Mouse (Mus musculus) midbrain, embryonic 15.5 days (tissue): ENCODE measurements around the gene Glyat. TPM values are rescaled to one million over a fixed set of nuclear protein-coding genes. Genes with fewer than 3 reads are reported as not detected.

Source experiments
- ATAC-seq: fragments of 200-750 bp; cut with Nextera tagmentation; replicated peaks from 2 replicates; pipeline ENCODE4 v1.8.0; 2017; ENCODE audit warnings: moderate TSS enrichment
- H3K27ac ChIP-seq: fragments of 300-500 bp; sonication (generic); 2 replicates; pipeline ENCODE4 v1.5.1; 2015; ENCODE audit warnings: mild to moderate bottlenecking, inconsistent platforms
- H3K27me3 ChIP-seq: fragments of 300-500 bp; sonication (generic); replicated peaks from 2 replicates; pipeline ENCODE4 v1.6.1; 2015; ENCODE audit warnings: inconsistent platforms
- H3K36me3 ChIP-seq: fragments of 300-500 bp; sonication (generic); replicated peaks from 2 replicates; pipeline ENCODE4 v1.6.1; 2015; ENCODE audit warnings: inconsistent platforms
- H3K4me1 ChIP-seq: fragments of 300-500 bp; sonication (generic); 2 replicates; pipeline ENCODE4 v1.6.1; 2015; ENCODE audit warnings: inconsistent platforms
- H3K4me2 ChIP-seq: fragments of 300-500 bp; sonication (generic); 2 replicates; pipeline ENCODE4 v1.6.1; 2015; ENCODE audit warnings: inconsistent platforms, mild to moderate bottlenecking, moderate library complexity
- H3K4me3 ChIP-seq: fragments of 300-500 bp; sonication (generic); 2 replicates; pipeline ENCODE4 v1.5.1; 2015; ENCODE audit warnings: mild to moderate bottlenecking, inconsistent platforms
- H3K9ac ChIP-seq: fragments of 300-500 bp; sonication (generic); 2 replicates; pipeline ENCODE4 v1.6.1; 2015; ENCODE audit warnings: mild to moderate bottlenecking, inconsistent platforms
- H3K9me3 ChIP-seq: fragments of 300-500 bp; sonication (generic); 2 replicates; pipeline ENCODE4 v1.6.1; 2016; ENCODE audit warnings: inconsistent platforms
- WGBS: fragments of 180-500 bp; shearing (Covaris S2); methylation state at CpG from one replicate; pipeline ENCODE4 v1.1.7; 2015; ENCODE audit warnings: mixed read lengths; 5-methylcytosine and 5-hydroxymethylcytosine counted together
- polyA plus RNA-seq: library from polyadenylated mRNA; unstranded; fragments of >200 nt; fragmentation: Nextera tagmentation; extraction: Ambion mirVana; gene quantifications from 2 replicates; pipeline ENCODE4 v1.2.1, GENCODE M21; 2015

Gene Glyat
- not detected in 2 replicates for polyA plus RNA-seq

DNA sequence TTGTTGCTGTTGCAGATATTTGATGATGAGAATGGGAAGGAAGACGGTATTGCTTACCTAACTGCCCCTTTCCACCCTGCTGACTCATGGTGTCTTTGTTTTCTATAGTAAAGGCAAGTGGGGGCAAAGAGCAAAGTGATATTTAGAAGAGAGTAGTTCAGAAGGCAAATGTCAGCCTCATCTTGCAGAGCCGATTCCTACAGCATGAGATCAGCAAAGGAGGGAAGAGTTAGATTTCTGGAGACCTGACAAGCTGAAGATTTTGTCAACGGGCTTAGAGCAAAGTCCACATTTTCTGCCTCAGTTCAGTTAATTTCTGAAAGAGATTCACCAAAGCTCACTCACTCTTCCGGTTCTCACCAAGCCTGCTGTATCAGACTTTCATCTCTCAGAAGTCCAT is at the start of gene Glyat:
TSS of gene Glyat (plus strand) at position 133 of the 400 bp plus-strand sequence.
- H3K27ac ChIP-seq: no peak within 1 kb of the TSS
- no peak within 1 kb of the TSS for H3K9ac ChIP-seq
- H3K4me3 ChIP-seq: no peak within 1 kb of the TSS
- ATAC-seq: no peak
- H3K4me2 ChIP-seq: no peak within 1 kb of the TSS
- no peaks in the 10 kb centered on the region for H3K27me3 ChIP-seq
- 77% methylated on average over 4 of the region's 4 CpGs for WGBS
- no peaks in the 10 kb centered on the region for H3K36me3 ChIP-seq
- no peaks in the 10 kb centered on the region for H3K4me1 ChIP-seq
- no peaks in the 10 kb centered on the region for H3K9me3 ChIP-seq

DNA sequence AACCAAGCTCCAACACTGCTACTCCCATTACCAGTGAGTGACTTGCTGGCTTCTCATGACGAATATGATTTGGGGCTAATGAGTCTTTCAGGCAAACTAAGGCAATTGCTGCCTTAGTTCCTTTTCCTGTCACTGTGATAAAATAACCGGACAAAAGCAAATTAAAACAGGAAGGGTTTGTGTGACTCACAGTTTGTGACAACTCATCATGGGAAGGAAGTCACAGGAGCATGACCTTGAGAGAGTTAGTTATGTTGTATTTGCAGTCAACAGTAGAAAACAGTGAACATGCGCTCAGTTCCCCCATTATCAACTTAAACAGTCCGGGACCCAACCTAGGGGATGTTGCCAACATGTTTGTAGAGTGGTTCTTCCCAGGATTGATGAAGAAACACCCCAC is 47.8 kb upstream of the Glyat start:
- Histone ChIP-seq H3K4me1 (no peaks in the 10 kb centered on the region), H3K9ac (no peak overlapping the region), H3K27me3 (no peaks in the 10 kb centered on the region), H3K4me3 (no peak overlapping the region), H3K4me2 (no peak overlapping the region), H3K27ac (no peak overlapping the region), H3K36me3 (no peaks in the 10 kb centered on the region), H3K9me3 (no peaks in the 10 kb centered on the region)
- ATAC-seq: no peak
- 89% methylated on average over 4 of the region's 4 CpGs for WGBS

DNA sequence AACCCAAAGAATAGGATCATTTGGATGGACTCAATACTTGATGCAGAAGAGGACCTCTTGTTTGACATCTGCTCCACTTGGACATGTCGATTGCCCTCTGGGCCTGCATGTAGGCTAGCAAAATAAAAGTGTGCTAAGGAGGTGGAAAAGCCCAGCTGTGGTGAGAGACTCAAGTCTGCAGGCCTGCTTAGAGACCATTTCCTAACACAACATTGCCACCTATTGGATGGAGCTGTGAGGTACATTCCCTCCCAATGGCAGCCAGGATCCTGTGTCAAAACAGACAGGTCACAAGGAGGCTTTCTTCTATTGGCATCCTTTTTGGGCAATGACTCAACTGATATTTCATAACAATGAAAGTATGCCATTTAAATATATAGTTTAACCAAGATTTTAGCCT is 41.2 kb upstream of the Glyat start:
- no peak overlapping the region for H3K4me3 ChIP-seq
- 0 out of 2 replicates have a peak, but pooled peaks have one; percentile 18 for ATAC-seq
- no peaks in the 10 kb centered on the region for H3K27me3 ChIP-seq
- H3K4me1 ChIP-seq: peaks cover 9% of the 10 kb centered on the region
- H3K9me3 ChIP-seq: no peaks in the 10 kb centered on the region
- H3K4me2 ChIP-seq: no peak overlapping the region
- H3K36me3 ChIP-seq: no peaks in the 10 kb centered on the region
- WGBS: 7% methylated on average over 1 of the region's 1 CpGs
- H3K27ac ChIP-seq: no peak overlapping the region
- no peak overlapping the region for H3K9ac ChIP-seq

DNA sequence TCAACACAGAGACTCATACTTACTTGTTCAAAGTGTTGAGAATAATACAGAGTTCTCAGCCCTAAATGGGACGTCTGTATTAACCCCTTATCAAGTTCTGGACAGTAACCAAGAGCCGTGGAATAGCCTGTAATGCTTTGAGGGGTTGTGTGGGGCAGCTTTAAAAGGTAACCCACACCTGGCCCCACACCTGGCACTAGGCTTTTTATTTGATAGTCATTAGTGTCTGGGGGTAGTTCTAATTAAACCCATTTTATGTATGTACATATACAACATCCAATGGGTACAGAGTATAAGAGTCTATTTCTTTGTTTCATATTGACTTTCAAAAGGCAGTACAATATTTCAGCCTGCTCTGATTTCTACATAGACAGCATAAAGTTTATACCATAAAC is 38.0 kb upstream of the Glyat start:
- Histone ChIP-seq H3K36me3 (no peaks in the 10 kb centered on the region), H3K4me2 (peak overlapping the region; percentile 87), H3K4me3 (peak overlapping the region; percentile 84), H3K27ac (peak overlapping the region; percentile 89), H3K27me3 (no peaks in the 10 kb centered on the region), H3K9ac (peak overlapping the region; percentile 84; the same call in 1 of the 2 replicates), H3K9me3 (no peaks in the 10 kb centered on the region), H3K4me1 (peaks cover 16% of the 10 kb centered on the region)
- WGBS: 50% methylated on average over 2 of the region's 2 CpGs
- ATAC-seq: no peak

DNA sequence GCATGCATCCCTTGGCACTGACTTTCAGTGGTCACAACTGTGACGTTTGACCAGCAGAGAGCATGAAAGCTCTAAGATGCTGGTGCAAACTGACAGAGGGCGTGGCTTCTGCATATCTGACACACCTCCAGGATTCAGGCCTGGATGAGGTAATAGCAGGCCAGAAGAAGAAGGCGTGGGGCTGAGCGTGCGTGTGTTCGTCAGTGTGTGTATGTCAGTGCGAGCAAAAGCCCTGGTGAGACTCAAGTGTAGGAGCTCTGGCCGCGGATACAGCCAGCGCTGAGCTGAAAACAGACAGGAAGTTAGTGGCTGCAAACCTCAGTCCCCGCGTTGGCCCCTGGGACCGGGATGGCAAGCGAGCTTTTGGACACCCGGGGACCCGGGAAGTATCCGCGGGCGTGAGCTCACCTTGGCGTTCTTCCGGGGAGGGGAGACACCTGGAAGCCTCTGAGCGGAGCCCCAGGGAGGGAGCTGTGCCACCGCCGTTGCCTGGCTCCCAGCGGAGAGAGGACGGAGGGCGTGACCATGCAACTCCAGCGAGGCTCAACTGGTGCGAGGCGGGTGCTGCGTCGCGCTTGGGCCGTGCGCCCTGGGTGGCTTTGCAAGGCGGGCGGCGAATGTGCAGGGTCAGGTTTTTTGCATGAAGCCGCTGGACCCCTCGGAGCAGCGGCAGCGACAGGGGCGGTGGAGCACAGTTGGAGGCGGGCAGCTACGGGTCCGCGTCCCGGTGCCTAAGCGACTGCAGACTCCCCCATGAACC is 37.4 kb upstream of the Glyat start:
- H3K9ac ChIP-seq: peak overlapping the region; percentile 84
- peak overlapping the region; percentile 84 for H3K4me3 ChIP-seq
- H3K36me3 ChIP-seq: no peaks in the 10 kb centered on the region
- WGBS: under 1% methylated on average over 49 of the region's 49 CpGs
- peak; percentile 98 for ATAC-seq
- no peaks in the 10 kb centered on the region for H3K9me3 ChIP-seq
- peak overlapping the region; percentile 87 for H3K4me2 ChIP-seq
- no peaks in the 10 kb centered on the region for H3K27me3 ChIP-seq
- peaks cover 16% of the 10 kb centered on the region for H3K4me1 ChIP-seq
- H3K27ac ChIP-seq: peak overlapping the region; percentile 89

DNA sequence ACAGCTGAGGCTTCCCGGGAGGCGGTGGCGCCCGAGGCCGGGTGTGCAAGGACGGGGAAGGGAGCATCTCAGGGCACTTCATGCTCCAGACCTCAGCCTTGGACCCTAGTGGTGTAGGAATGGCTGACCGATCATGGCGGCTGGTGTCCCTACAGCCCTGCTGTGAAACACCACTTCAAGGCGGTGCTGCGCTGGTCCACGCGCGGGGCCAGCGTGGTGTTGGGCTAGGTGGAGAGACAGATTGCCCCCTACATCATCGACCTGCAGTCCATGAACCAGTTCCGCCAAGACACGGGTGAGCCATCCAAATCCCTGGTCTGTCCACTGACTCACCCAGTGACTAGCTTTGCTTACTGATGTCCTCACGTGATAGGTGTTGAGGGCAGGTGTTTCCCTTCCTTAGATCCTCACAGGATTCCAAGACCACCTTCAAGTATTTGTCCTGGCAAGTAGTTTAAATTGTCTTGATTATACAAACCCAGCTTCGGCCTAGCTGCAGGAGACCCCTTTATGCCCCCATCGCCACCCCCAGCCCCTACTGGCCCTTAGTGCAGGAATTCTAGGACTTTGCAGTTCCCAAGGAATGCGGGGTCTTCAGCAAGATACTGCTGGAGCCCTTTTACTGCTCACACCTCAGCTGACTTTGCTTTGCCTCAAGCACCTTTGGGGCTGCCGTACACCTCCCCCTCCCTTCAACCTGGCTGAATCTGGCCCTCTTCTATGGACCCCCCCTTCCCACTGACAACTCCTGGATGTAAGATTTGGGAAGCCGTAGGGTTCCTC is 36.6 kb upstream of the Glyat start:
- H3K9me3 ChIP-seq: no peaks in the 10 kb centered on the region
- H3K9ac ChIP-seq: peak overlapping the region; percentile 84
- WGBS: 18% methylated on average over 23 of the region's 23 CpGs
- peak overlapping the region; percentile 84 for H3K4me3 ChIP-seq
- peak overlapping the region; percentile 89 for H3K27ac ChIP-seq
- H3K4me2 ChIP-seq: peak overlapping the region; percentile 87
- ATAC-seq: peak; percentile 81
- H3K36me3 ChIP-seq: no peaks in the 10 kb centered on the region
- H3K4me1 ChIP-seq: peaks cover 16% of the 10 kb centered on the region
- no peaks in the 10 kb centered on the region for H3K27me3 ChIP-seq

DNA sequence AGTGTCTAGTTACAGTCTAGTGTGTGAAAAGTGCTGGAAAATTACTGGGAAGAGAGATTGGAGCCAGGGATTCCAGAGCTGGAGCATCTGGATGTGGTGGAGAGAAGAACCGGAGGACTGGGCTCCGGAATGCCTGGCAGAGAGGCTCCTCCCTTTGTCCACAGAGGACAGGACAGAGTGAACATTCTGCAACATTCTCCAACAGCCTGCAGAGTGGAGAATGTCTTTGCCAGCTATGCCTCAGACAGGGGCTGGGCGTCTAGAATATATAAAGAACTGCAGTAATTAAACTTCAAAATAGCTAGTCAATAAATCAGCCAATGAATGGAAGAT is 36.1 kb upstream of the Glyat start:
- Histone ChIP-seq H3K36me3 (no peaks in the 10 kb centered on the region), H3K4me2 (peak overlapping the region; percentile 87), H3K4me1 (peaks cover 16% of the 10 kb centered on the region), H3K4me3 (peak overlapping the region; percentile 84), H3K27ac (peak overlapping the region; percentile 89; the same call in 1 of the 2 replicates), H3K9ac (peak overlapping the region; percentile 84; the same call in 1 of the 2 replicates), H3K27me3 (no peaks in the 10 kb centered on the region), H3K9me3 (no peaks in the 10 kb centered on the region)
- 62% methylated on average over 3 of the region's 3 CpGs for WGBS
- ATAC-seq: no peak

DNA sequence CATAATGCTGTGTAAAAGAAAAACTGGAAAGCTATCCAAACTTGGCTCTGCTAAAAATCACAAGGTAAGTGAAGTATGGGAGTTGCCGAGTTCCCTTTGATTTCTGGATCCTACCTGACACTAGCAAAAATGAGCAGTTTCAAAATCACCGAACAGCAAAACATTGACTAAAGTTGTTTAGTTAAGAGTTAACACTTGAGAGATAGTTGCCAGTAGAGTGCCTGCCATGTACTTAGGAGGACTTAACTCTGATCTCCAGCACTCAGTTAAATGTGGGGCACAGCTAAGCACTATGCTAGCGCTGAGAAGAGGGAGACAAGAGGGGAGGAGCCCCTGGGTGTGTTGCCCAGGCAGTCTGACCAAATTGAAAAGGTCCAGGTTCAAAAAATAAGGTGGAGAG is 34.4 kb upstream of the Glyat start:
- no peak for ATAC-seq
- no peaks in the 10 kb centered on the region for H3K36me3 ChIP-seq
- 69% methylated on average over 3 of the region's 3 CpGs for whole genome bisulfite sequencing
- H3K4me1 ChIP-seq: peaks cover 16% of the 10 kb centered on the region
- no peaks in the 10 kb centered on the region for H3K9me3 ChIP-seq
- H3K9ac ChIP-seq: no peak overlapping the region
- H3K27ac ChIP-seq: no peak overlapping the region
- H3K4me3 ChIP-seq: no peak overlapping the region
- H3K4me2 ChIP-seq: no peak overlapping the region
- H3K27me3 ChIP-seq: no peaks in the 10 kb centered on the region

DNA sequence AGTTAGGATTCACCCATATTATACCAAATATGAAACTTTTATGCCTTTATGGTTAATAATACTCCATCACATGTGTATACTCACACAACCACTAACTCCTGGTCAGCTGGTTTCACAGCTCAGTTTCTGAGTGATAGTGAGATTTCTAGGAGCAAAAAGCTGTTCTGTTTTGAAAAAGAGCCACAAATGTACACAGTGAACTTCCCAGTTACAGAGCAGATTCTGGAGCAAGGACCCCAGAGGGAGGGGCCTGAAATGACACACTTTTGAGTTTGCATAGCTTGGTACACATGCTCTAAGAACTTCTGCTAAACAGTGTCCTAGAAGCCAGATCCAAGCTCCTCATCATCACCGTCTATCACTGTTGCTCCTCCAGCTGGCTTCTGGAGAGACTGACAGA is 33.4 kb upstream of the Glyat start, which contains the start of gene Gm4952:
TSS of gene Gm4952 (plus strand) at position 301 of the 400 bp plus-strand sequence.
- H3K4me1 ChIP-seq: peaks cover 16% of the 10 kb centered on the region
- no peak within 1 kb of the TSS for H3K27ac ChIP-seq
- H3K9me3 ChIP-seq: no peaks in the 10 kb centered on the region
- H3K4me2 ChIP-seq: no peak within 1 kb of the TSS
- no peak for ATAC-seq
- no peaks in the 10 kb centered on the region for H3K27me3 ChIP-seq
- no peak within 1 kb of the TSS for H3K4me3 ChIP-seq
- WGBS: 73% methylated on average over 1 of the region's 1 CpGs
- H3K9ac ChIP-seq: no peak within 1 kb of the TSS
- H3K36me3 ChIP-seq: no peaks in the 10 kb centered on the region

DNA sequence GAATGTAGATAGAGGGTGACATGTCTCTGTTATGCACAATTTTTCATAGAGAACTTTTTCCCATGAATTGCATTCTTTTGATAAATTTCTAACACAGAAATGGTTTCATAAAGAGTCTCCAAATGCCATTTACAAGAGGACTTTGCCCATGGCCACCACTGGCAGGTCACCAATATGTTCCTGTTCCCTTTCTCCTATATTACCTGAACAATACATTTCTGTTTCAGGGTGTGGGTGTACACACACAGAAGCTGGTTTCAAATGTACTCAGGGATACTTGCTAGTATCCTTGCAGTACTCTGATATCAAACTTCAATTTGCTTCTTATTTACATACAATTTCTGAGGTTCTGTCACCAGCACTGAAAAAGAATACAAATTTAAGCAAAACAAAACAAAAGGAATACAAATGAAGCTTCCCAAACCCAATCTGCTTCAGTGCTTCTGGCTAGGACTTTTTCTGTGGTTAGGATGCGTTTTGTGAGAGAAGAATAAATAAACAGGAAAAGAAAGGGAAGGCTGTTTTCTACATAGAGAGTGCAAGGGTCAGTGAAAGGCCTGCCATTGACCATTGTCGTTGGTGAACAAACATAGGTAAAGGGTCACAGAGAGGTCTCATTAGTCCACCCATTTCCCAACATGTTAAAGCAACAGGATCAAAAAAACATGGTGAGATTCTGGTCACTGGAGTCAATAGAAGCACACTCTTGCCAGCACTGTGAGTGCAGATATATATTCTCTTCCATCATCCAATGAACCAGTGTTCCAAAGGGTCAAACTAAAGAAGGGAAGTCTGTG is 32.2 kb upstream of the Glyat start:
- Histone ChIP-seq H3K27me3 (no peaks in the 10 kb centered on the region), H3K9me3 (no peaks in the 10 kb centered on the region), H3K4me2 (no peak overlapping the region), H3K36me3 (no peaks in the 10 kb centered on the region), H3K27ac (no peak overlapping the region), H3K4me1 (peaks cover 13% of the 10 kb centered on the region), H3K9ac (no peak overlapping the region), H3K4me3 (no peak overlapping the region)
- no peak for ATAC-seq
- WGBS: 49% methylated on average over 2 of the region's 2 CpGs

DNA sequence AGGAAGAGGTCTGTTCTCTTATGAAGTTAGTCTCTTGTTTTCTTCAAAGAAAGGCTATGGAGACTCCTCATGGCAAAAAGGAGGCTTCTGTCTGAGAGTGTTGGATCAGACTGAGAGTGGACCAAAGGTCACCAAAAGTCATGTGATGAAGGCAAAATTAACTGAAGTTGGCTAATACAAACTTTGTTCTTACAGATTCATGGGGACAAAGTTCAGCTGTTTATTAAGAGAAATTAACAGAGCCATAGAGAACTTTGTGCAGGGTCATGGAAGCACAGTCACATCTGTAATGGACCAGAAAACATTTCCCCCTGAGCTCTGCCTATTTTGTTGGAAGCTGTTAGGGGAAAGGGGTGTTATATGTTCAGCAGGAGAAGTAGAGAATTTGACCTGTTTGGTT is 24.8 kb upstream of the Glyat start:
- no peak overlapping the region for H3K4me3 ChIP-seq
- H3K4me1 ChIP-seq: no peaks in the 10 kb centered on the region
- H3K9ac ChIP-seq: no peak overlapping the region
- H3K27me3 ChIP-seq: no peaks in the 10 kb centered on the region
- no peak for ATAC-seq
- H3K36me3 ChIP-seq: no peaks in the 10 kb centered on the region
- no peak overlapping the region for H3K4me2 ChIP-seq
- H3K27ac ChIP-seq: no peak overlapping the region
- no peaks in the 10 kb centered on the region for H3K9me3 ChIP-seq

DNA sequence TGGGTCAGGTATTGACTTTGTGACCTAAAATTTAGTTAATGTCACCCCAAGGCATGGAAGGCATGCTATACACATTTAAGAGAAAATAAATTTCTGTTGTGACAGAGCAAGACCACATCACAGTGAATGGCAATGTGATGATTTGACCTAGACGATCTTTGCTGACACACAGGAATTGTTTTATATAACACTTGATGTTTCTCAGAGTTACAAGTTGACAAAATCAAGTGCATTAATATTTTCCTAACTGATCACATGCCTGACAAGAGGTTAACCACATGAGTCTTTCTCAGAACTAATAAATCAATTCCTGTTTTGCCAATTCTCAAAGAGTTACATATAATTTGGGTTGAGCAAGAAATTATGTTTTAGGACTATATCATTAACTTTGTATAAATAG is 19.5 kb upstream of the Glyat start:
- H3K4me1 ChIP-seq: no peaks in the 10 kb centered on the region
- no peaks in the 10 kb centered on the region for H3K36me3 ChIP-seq
- no peak for ATAC-seq
- no peak overlapping the region for H3K27ac ChIP-seq
- no peaks in the 10 kb centered on the region for H3K9me3 ChIP-seq
- no peak overlapping the region for H3K4me3 ChIP-seq
- no peaks in the 10 kb centered on the region for H3K27me3 ChIP-seq
- no peak overlapping the region for H3K4me2 ChIP-seq
- WGBS: 77% methylated on average over 1 of the region's 1 CpGs
- no peak overlapping the region for H3K9ac ChIP-seq
